Mouse (Mus musculus) cerebellum, adult 2 months (tissue): ENCODE results near the gene Tac2.

ENCODE experiments used
- CTCF ChIP-seq: fragments of 200-500 bp; IDR thresholded peaks from 2 replicates; pipeline ENCODE4 v1.5.1; 2011; ENCODE audit warnings: low read depth, mild to moderate bottlenecking, control low read depth, low read length, moderate library complexity, borderline replicate concordance; ENCODE audit not compliant: insufficient read depth
- POLR2A ChIP-seq: fragments of 200-500 bp; IDR thresholded peaks from 2 replicates; pipeline ENCODE4 v1.6.1; 2011; ENCODE audit warnings: low read length, control low read depth, borderline replicate concordance; ENCODE audit not compliant: insufficient read depth

- TF ChIP-seq CTCF (no peak), POLR2A (no peak)
Measured at GRCm38 (mm10) chr10:127737552-127737951, 13.3 kb downstream of the Tac2 start.
